Mouse (Mus musculus) midbrain, embryonic 14.5 days (tissue): ENCODE measurements around the gene Lrch4. TPM values are rescaled to one million over a fixed set of nuclear protein-coding genes. Genes with fewer than 3 reads are reported as not detected.

Source experiments
- ATAC-seq: fragments of 200-750 bp; cut with Nextera tagmentation; 2 replicates; pipeline ENCODE4 v1.8.0; 2017; ENCODE audit warnings: moderate number of reproducible peaks, moderate library complexity; ENCODE audit not compliant: low FRiP score, low TSS enrichment
- DNase-seq: peaks from one replicate; pipeline ENCODE4 v3.0.0-alpha.2; 2015
- H3K27ac ChIP-seq: fragments of 300-500 bp; sonication (generic); replicated peaks from 2 replicates; pipeline ENCODE4 v1.5.1; 2014; ENCODE audit warnings: mild to moderate bottlenecking, low read depth, low read length, moderate library complexity
- H3K27me3 ChIP-seq: fragments of 300-500 bp; sonication (generic); 2 replicates; pipeline ENCODE4 v1.6.1; 2014; ENCODE audit warnings: low read length, control low read depth, mixed read lengths; ENCODE audit not compliant: control insufficient read depth, insufficient read depth
- H3K36me3 ChIP-seq: fragments of 300-500 bp; sonication (generic); 2 replicates; pipeline ENCODE4 v1.6.1; 2014; ENCODE audit warnings: low read length, control low read depth; ENCODE audit not compliant: control insufficient read depth, insufficient read depth
- H3K4me1 ChIP-seq: fragments of 300-500 bp; sonication (generic); 2 replicates; pipeline ENCODE4 v1.6.1; 2014; ENCODE audit warnings: mild to moderate bottlenecking, antibody characterized with exemption, low read length, control low read depth; ENCODE audit not compliant: control insufficient read depth, insufficient read depth
- H3K4me2 ChIP-seq: fragments of 300-500 bp; sonication (generic); 2 replicates; pipeline ENCODE4 v1.6.1; 2014; ENCODE audit warnings: mild to moderate bottlenecking, low read length, moderate library complexity
- H3K4me3 ChIP-seq: fragments of 300-500 bp; sonication (generic); replicated peaks from 2 replicates; pipeline ENCODE4 v1.5.1; 2014; ENCODE audit warnings: low read depth, low read length
- H3K9ac ChIP-seq: fragments of 300-500 bp; sonication (generic); replicated peaks from 2 replicates; pipeline ENCODE4 v1.6.1; 2014; ENCODE audit warnings: mild to moderate bottlenecking, low read length, moderate library complexity
- H3K9me3 ChIP-seq: fragments of 300-500 bp; sonication (generic); 2 replicates; pipeline ENCODE4 v1.6.1; 2016; ENCODE audit warnings: low read length, control low read depth, mixed read lengths; ENCODE audit not compliant: control insufficient read depth
- WGBS: fragments of 180-500 bp; shearing (Covaris S2); extraction: QIAGEN DNeasy Blood & Tissue Kit; methylation state at CpG from one replicate; pipeline ENCODE4 v1.1.7; 2014; 5-methylcytosine and 5-hydroxymethylcytosine counted together
- polyA plus RNA-seq: library from polyadenylated mRNA; unstranded; fragments of >200 nt; fragmentation: Nextera tagmentation; extraction: Ambion mirVana; gene quantifications from 2 replicates; pipeline ENCODE4 v1.2.1, GENCODE M21; 2014

Lrch4 gene
- polyA plus RNA-seq, result 18.1 and 21.9 TPM in 2 replicates

DNA sequence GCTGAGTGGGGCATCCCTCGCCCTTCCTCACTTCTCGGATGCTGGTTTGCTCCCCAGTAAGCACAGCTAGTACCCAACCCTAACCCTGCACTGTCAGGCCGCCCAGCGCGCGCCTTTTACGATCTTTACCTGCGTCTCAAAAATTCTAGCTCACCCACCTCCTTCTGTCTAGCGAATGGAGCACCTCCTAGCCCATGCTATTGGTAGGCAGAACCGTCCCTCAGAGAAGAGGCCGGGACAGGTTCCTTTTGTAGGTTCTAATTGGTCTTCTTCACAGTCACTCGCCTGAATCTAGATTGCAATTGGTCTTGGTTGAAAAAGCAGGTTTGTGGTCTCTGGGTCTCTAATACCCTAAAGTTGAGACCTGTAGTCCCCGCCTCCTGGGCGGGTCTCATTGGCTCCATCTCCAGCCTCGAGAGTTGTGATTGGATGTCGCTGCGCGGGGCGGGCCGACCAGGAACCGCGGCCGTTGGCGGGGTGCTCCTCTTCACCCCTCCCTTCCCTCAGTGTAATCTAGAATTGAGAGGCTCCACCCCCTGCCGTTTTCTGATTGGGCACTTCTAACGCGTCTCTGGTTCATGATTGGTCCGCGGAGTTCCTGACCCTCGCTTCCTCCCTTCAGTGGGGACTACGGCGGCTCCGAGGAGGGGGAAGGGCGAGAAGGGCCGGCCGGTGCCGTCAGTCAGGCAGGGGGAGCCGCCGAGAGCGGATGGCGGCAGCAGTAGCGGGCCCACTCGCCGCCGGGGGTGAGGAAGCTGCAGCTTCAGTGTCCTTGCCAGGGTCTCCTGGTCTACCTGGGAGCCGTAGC lies at the start of gene Lrch4, which contains the start of the genes Fbxo24 and Gm20605:
Lrch4 (plus strand) TSS at position 624 of the 808 bp plus-strand sequence.
Fbxo24 (minus strand) TSS at position 505 of the 808 bp plus-strand sequence.
Gm20605 (plus strand) TSS at position 678 of the 808 bp plus-strand sequence.
- Histone ChIP-seq H3K9me3 (no peaks in the 10 kb centered on the region), H3K36me3 (peaks cover 8% of the 10 kb centered on the region), H3K9ac (peak within 1 kb of the TSS; percentile 79), H3K4me1 (peaks cover 25% of the 10 kb centered on the region), H3K27me3 (no peaks in the 10 kb centered on the region), H3K4me2 (peak within 1 kb of the TSS; percentile 92), H3K4me3 (peak within 1 kb of the TSS; percentile 94), H3K27ac (peak within 1 kb of the TSS; percentile 90)
- ATAC-seq, result peak; percentile 98
- WGBS, result under 1% methylated on average over 46 of the region's 46 CpGs
- peak; percentile 100 for DNase-seq

DNA sequence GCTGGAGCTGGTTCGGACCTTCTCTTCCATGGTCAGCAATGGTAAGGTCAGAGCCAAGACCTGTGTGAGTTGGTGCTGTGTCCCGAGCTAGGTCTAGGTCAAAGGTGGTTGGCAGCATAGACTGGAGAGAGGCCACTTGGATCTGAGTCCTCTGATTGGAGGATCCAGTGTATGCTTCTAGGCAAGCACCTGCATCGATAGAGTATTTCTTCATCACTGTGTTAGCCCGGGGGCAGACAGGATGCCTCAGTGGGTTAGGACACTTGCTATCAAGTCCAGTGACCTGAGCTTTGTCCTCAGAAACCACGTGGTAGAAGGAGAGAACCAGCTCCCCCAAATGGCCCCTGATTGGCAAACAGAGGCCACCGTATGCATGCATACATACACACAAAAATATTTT lies 48.7 kb upstream of the Lrch4 start:
- Histone ChIP-seq H3K9ac (no peak overlapping the region), H3K9me3 (no peaks in the 10 kb centered on the region), H3K36me3 (no peaks in the 10 kb centered on the region), H3K4me3 (no peak overlapping the region), H3K4me2 (no peak overlapping the region), H3K27ac (no peak overlapping the region), H3K4me1 (0 out of 2 replicates have a peak, but pooled peaks cover 12% of the 10 kb centered on the region), H3K27me3 (no peaks in the 10 kb centered on the region; the same call in 1 of the 2 replicates)
- 82% methylated on average over 6 of the region's 6 CpGs for WGBS
- DNase-seq, result no peak
- no peak for ATAC-seq

DNA sequence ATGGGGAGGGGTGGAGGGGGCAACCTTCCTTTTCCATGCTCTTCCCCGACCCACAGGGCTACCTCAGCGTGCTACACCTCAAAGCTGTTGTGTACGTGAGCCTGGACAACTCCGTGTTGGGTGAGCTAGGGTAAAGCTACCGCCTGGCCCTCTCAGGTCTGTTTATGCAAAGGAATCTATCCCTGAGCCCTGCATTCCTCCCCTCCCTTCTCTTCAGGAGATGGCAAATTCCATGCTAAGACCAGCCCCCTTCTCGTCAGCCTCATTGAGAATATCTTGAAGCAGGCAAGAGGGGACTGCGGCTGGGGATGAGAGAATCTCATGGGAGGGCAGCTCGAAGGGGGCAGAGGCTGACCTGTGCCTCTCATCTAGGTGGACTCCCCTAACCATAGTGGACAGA lies 46.2 kb upstream of the Lrch4 start:
- Histone ChIP-seq H3K27ac (no peak overlapping the region), H3K9ac (peak overlapping the region; percentile 55), H3K4me3 (peak overlapping the region; percentile 33; the same call in 1 of the 2 replicates), H3K4me1 (0 out of 2 replicates have a peak, but pooled peaks cover 12% of the 10 kb centered on the region), H3K4me2 (peak overlapping the region; percentile 57), H3K36me3 (no peaks in the 10 kb centered on the region), H3K9me3 (no peaks in the 10 kb centered on the region), H3K27me3 (no peaks in the 10 kb centered on the region; the same call in 1 of the 2 replicates)
- WGBS, result 40% methylated on average over 8 of the region's 8 CpGs
- DNase-seq, result no peak
- ATAC-seq, result no peak

DNA sequence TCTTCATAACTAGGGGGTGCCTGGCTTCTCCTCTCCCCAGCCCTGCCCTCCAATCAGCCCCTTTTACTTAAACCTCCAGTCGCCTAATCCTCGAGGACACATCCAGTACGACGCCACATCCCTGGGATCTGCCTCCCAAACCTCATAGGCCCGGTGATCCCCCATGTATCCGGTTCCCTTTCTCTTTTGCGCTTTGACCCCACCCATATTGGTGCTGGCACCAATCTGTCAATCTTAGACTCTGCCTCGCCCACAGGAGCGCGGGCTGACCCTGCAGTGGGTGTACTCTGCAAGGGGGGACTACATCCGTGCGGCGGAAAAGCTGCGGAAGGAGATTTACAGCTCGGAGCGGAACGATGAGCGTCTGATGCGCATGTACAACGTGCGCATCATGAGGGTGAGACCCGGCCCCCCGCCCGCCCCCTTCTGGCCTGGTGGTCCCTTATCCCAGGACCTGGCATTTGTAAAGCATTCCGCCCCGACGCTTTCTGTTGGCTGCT lies 45.2 kb upstream of the Lrch4 start:
- Histone ChIP-seq H3K4me2 (peak overlapping the region; percentile 57), H3K4me1 (0 out of 2 replicates have a peak, but pooled peaks cover 12% of the 10 kb centered on the region), H3K27ac (peak overlapping the region; percentile 85), H3K36me3 (no peaks in the 10 kb centered on the region), H3K9ac (peak overlapping the region; percentile 55), H3K9me3 (no peaks in the 10 kb centered on the region), H3K27me3 (no peaks in the 10 kb centered on the region; the same call in 1 of the 2 replicates), H3K4me3 (peak overlapping the region; percentile 33)
- 15% methylated on average over 27 of the region's 27 CpGs for WGBS
- peak; percentile 88 for DNase-seq
- peak; percentile 70 for ATAC-seq

DNA sequence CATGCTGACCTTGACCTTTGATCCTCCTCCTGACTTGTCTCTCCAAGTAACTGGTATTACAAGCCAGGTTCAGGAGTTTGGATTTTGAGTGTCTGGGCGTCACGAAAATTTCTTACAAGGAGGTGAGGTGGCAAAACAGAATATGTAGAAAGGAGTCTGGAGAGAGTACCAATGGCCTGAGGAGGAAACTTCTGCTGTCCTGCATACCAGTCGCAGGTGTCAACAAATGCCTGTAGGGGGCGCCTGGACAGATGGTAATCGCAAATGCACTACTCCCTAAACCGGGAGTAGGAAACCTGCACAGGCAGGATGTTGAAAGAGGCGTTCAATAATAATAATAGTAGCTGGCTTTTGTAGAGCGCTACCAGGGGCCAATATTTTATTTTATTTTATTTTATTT lies 43.9 kb upstream of the Lrch4 start:
- WGBS, result 33% methylated on average over 8 of the region's 8 CpGs
- Histone ChIP-seq H3K9ac (no peak overlapping the region), H3K27me3 (no peaks in the 10 kb centered on the region; the same call in 1 of the 2 replicates), H3K4me1 (0 out of 2 replicates have a peak, but pooled peaks cover 12% of the 10 kb centered on the region), H3K36me3 (no peaks in the 10 kb centered on the region), H3K27ac (no peak overlapping the region), H3K9me3 (no peaks in the 10 kb centered on the region), H3K4me3 (no peak overlapping the region), H3K4me2 (no peak overlapping the region)
- ATAC-seq, result no peak
- peak; percentile 77 for DNase-seq

DNA sequence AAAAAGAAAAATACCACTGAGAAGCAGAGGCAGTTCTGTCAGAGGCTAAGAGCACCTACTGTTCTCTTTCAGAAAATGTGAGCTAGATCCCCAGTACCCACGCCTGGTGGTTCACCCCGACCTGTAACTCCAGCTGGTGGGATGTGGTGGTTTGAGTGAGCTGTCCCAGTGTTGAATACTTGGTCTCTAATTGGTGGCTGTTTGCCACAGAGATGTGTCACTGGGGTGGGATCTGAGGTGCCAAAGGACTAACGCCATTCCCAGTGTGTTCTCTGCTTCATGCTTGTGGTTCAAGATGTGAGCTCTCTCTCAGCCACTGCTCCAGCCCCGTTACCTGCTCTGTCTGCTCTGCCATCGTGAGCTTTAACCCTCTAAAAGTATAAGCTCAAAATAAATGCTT lies 38.4 kb upstream of the Lrch4 start:
- Histone ChIP-seq H3K27ac (no peak overlapping the region), H3K36me3 (no peaks in the 10 kb centered on the region), H3K27me3 (no peaks in the 10 kb centered on the region), H3K4me1 (no peaks in the 10 kb centered on the region), H3K4me2 (no peak overlapping the region), H3K9me3 (no peaks in the 10 kb centered on the region), H3K4me3 (no peak overlapping the region), H3K9ac (no peak overlapping the region)
- WGBS, result 85% methylated on average over 5 of the region's 5 CpGs
- ATAC-seq (no peak), DNase-seq (no peak)

DNA sequence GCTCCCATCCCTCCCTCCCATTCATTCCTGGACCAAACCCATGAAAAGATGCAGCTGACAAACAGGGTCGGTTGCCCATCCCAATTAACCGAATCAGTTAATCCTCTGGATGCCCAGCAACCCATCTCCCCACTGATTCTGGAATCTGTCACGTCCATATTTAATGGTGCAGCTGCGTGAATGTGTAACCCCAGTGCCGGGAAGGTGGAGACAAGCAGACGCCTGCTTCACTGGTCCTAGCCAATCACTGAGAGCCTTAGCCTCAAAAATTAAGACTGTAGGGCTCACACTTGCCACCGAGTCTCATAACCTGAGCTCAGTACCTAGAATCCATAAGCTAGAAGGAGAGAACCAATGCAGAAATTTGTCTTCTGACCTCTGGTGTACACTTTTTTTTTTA lies 33.0 kb upstream of the Lrch4 start:
- H3K4me3 ChIP-seq, result no peak overlapping the region
- ATAC-seq (no peak), DNase-seq (no peak)
- H3K36me3 ChIP-seq, result peaks cover 10% of the 10 kb centered on the region
- H3K9ac ChIP-seq, result no peak overlapping the region
- no peak overlapping the region for H3K27ac ChIP-seq
- no peaks in the 10 kb centered on the region for H3K9me3 ChIP-seq
- H3K27me3 ChIP-seq, result no peaks in the 10 kb centered on the region
- H3K4me1 ChIP-seq, result peaks cover 11% of the 10 kb centered on the region
- no peak overlapping the region for H3K4me2 ChIP-seq
- WGBS, result 55% methylated on average over 7 of the region's 7 CpGs

DNA sequence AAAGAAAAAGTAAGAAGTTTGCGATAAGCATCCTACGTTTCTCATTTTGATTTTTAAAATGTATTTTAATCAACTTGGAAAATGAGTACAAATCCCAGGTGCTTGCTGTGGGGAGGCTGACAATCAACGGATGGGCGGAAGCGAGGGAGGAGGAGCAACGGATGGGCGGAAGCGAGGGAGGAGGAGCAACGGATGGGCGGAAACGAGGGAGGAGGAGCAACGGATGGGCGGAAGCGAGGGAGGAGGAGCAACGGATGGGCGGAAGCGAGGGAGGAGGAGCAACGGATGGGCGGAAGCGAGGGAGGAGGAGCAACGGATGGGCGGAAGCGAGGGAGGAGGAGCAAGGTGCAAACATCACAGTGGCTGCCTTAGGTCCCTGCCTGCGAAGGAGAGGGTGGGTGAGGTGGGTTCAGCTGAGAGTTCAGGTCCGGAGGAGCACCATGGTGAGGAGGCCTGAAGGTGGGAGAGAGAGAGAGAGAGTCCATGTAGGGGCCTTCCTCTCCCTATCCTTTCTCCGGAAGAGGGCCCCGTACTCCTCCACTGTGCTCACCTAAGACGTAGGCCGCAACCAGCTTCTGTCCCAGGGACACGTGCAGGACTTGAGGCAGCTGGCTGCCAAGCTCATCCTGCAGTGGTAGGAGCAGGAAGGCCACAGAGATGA lies 32.2 kb upstream of the Lrch4 start:
- H3K4me2 ChIP-seq, result peak overlapping the region; percentile 33; the same call in 1 of the 2 replicates
- peaks cover 10% of the 10 kb centered on the region for H3K36me3 ChIP-seq
- peaks cover 11% of the 10 kb centered on the region for H3K4me1 ChIP-seq
- H3K9me3 ChIP-seq, result no peaks in the 10 kb centered on the region
- H3K4me3 ChIP-seq, result peak overlapping the region; percentile 9; the same call in 1 of the 2 replicates
- WGBS, result 36% methylated on average over 30 of the region's 30 CpGs
- no peak overlapping the region for H3K27ac ChIP-seq
- H3K27me3 ChIP-seq, result no peaks in the 10 kb centered on the region
- no peak for ATAC-seq
- DNase-seq, result no peak
- H3K9ac ChIP-seq, result no peak overlapping the region
